Mouse (Mus musculus) CH12.LX (cell line): ENCODE measurements around the gene Duoxa2. TPM values are rescaled to one million over a fixed set of nuclear protein-coding genes. Genes with fewer than 3 reads are reported as not detected.

Source experiments
- DNase-seq: peaks from one replicate; pipeline ENCODE4 v3.0.0-alpha.2; 2013; ENCODE audit errors: extremely low read depth
- H3K27ac ChIP-seq: 2 replicates; pipeline ENCODE4 v1.5.1; 2012; ENCODE audit warnings: low read depth, mild to moderate bottlenecking, control low read depth, moderate library complexity; ENCODE audit not compliant: insufficient read depth
- H3K27me3 ChIP-seq: replicated peaks from 2 replicates; pipeline ENCODE3; 2012; ENCODE audit warnings: inconsistent platforms
- H3K36me3 ChIP-seq, 2 experiments: replicated peaks in 1 of 2; 2 replicates each; pipeline versions ENCODE3 to v1.6.1; 2012; ENCODE audit warnings: inconsistent platforms in 1 of 2, low read length in 1 of 2, mild to moderate bottlenecking in 1 of 2, mixed read lengths in 1 of 2, moderate library complexity in 1 of 2; ENCODE audit not compliant: control insufficient read depth in 1 of 2, insufficient read depth in 1 of 2
- H3K4me1 ChIP-seq, 2 experiments: 2 replicates each; pipeline ENCODE4 v1.6.1; 2012; ENCODE audit warnings: inconsistent platforms in 1 of 2, moderate library complexity in 1 of 2; ENCODE audit not compliant: insufficient read depth in 2 of 2, control insufficient read depth in 1 of 2
- H3K4me2 ChIP-seq: 2 replicates; pipeline ENCODE4 v1.6.1; 2012; ENCODE audit warnings: low read depth, mild to moderate bottlenecking, control low read depth; ENCODE audit not compliant: poor library complexity, insufficient read depth, severe bottlenecking
- H3K4me3 ChIP-seq, 3 experiments: fragments of 150-350 bp in 1 of 3; sonication (generic) in 1 of 3; replicated peaks in 1 of 3; 2 replicates each; pipeline versions ENCODE3 to v1.5.1; 2011 to 2012; ENCODE audit warnings: low read depth in 2 of 3, low read length in 2 of 3, mild to moderate bottlenecking in 2 of 3, moderate library complexity in 2 of 3, control low read depth in 1 of 3, improper control_type of control experiment in 1 of 3, inconsistent platforms in 1 of 3, mixed read lengths in 1 of 3; ENCODE audit not compliant: poor library complexity in 1 of 3
- H3K79me2 ChIP-seq: replicated peaks from 2 replicates; pipeline ENCODE4 v1.6.1; 2012; ENCODE audit warnings: mild to moderate bottlenecking, moderate library complexity; ENCODE audit not compliant: control insufficient read depth, poor library complexity, insufficient read depth, severe bottlenecking; ENCODE audit errors: extremely low read depth
- H3K9ac ChIP-seq: 2 replicates; pipeline ENCODE4 v1.6.1; 2012; ENCODE audit warnings: low read depth, mild to moderate bottlenecking, control low read depth, moderate library complexity; ENCODE audit not compliant: insufficient read depth
- H3K9me3 ChIP-seq: replicated peaks from 2 replicates; pipeline ENCODE3; 2012; ENCODE audit warnings: low read length, inconsistent platforms, mixed read lengths
- BHLHE40 ChIP-seq: IDR thresholded peaks from 2 replicates; pipeline ENCODE4 v1.6.1; 2011; ENCODE audit warnings: mild to moderate bottlenecking, low read depth, low read length, improper control_type of control experiment
- CHD2 ChIP-seq: IDR thresholded peaks from 2 replicates; pipeline ENCODE4 v1.6.1; 2011; ENCODE audit warnings: low read length, improper control_type of control experiment
- CTCF ChIP-seq, 2 experiments: IDR thresholded peaks in 1 of 2; conservative IDR thresholded peaks in 1 of 2; 2 replicates each; pipeline ENCODE4 v1.5.1; 2011 to 2012; ENCODE audit warnings: low read depth in 2 of 2, low read length in 2 of 2, improper control_type of control experiment in 1 of 2, inconsistent platforms in 1 of 2, mild to moderate bottlenecking in 1 of 2, moderate library complexity in 1 of 2
- ELF1 ChIP-seq: IDR thresholded peaks from 2 replicates; pipeline ENCODE4 v1.6.1; 2014; ENCODE audit warnings: low read depth, mild to moderate bottlenecking, inconsistent platforms, low read length, improper control_type of control experiment
- ETS1 ChIP-seq: conservative IDR thresholded peaks from 2 replicates; pipeline ENCODE4 v1.6.1; 2012; ENCODE audit warnings: low read depth, mild to moderate bottlenecking, inconsistent platforms, low read length, improper control_type of control experiment, moderate library complexity
- GABPA ChIP-seq: IDR thresholded peaks from 2 replicates; pipeline ENCODE4 v1.6.1; 2012; ENCODE audit warnings: low read depth, low read length, improper control_type of control experiment, inconsistent platforms; ENCODE audit not compliant: insufficient replicate concordance
- IRF4 ChIP-seq: IDR thresholded peaks from 2 replicates; pipeline ENCODE4 v1.6.1; 2014; ENCODE audit warnings: low read depth, mild to moderate bottlenecking, inconsistent platforms, low read length, improper control_type of control experiment
- JUN ChIP-seq: IDR thresholded peaks from 2 replicates; pipeline ENCODE4 v1.6.1; 2011; ENCODE audit warnings: low read depth, mild to moderate bottlenecking, low read length, improper control_type of control experiment, moderate library complexity; ENCODE audit not compliant: insufficient read depth
- JUND ChIP-seq: conservative IDR thresholded peaks from 2 replicates; pipeline ENCODE4 v1.6.1; 2011; ENCODE audit warnings: low read depth, low read length, improper control_type of control experiment
- MAFK ChIP-seq: IDR thresholded peaks from 2 replicates; pipeline ENCODE4 v1.6.1; 2011; ENCODE audit warnings: low read length, improper control_type of control experiment; ENCODE audit not compliant: insufficient replicate concordance
- MAX ChIP-seq: IDR thresholded peaks from 2 replicates; pipeline ENCODE4 v1.6.1; 2011; ENCODE audit warnings: low read length, improper control_type of control experiment
- MAZ ChIP-seq: IDR thresholded peaks from 2 replicates; pipeline ENCODE4 v1.6.1; 2012; ENCODE audit warnings: low read depth, mild to moderate bottlenecking, inconsistent platforms, low read length, improper control_type of control experiment, moderate library complexity
- MEF2A ChIP-seq: IDR thresholded peaks from 2 replicates; pipeline ENCODE4 v1.6.1; 2014; ENCODE audit warnings: low read depth, mild to moderate bottlenecking, inconsistent platforms, low read length, improper control_type of control experiment, borderline replicate concordance
- MXI1 ChIP-seq: IDR thresholded peaks from 2 replicates; pipeline ENCODE4 v1.6.1; 2011; ENCODE audit warnings: mild to moderate bottlenecking, low read depth, low read length, improper control_type of control experiment
- MYC ChIP-seq: IDR thresholded peaks from 2 replicates; pipeline ENCODE4 v1.6.1; 2011; ENCODE audit warnings: low read depth, mild to moderate bottlenecking, improper control_type of control experiment, low read length
- NELFE ChIP-seq: IDR thresholded peaks from 2 replicates; pipeline ENCODE4 v1.6.1; 2011; ENCODE audit warnings: low read depth, low read length, improper control_type of control experiment
- NRF1 ChIP-seq: IDR thresholded peaks from 2 replicates; pipeline ENCODE4 v1.6.1; 2014; ENCODE audit warnings: low read depth, mild to moderate bottlenecking, inconsistent platforms, low read length, improper control_type of control experiment, moderate library complexity
- RCOR1 ChIP-seq: conservative IDR thresholded peaks from 2 replicates; pipeline ENCODE4 v1.6.1; 2012; ENCODE audit warnings: low read depth, mild to moderate bottlenecking, inconsistent platforms, low read length, improper control_type of control experiment
- SMC3 ChIP-seq: IDR thresholded peaks from 2 replicates; pipeline ENCODE4 v1.6.1; 2011; ENCODE audit warnings: low read depth, low read length, improper control_type of control experiment
- TBP ChIP-seq: conservative IDR thresholded peaks from 2 replicates; pipeline ENCODE4 v1.6.1; 2011; ENCODE audit warnings: low read depth, low read length, improper control_type of control experiment
- UBTF ChIP-seq: IDR thresholded peaks from 2 replicates; pipeline ENCODE4 v1.6.1; 2012; ENCODE audit warnings: low read depth, mild to moderate bottlenecking, inconsistent platforms, low read length, improper control_type of control experiment, moderate library complexity
- USF1 ChIP-seq: IDR thresholded peaks from 2 replicates; pipeline ENCODE4 v1.6.1; 2014; ENCODE audit warnings: low read depth, mild to moderate bottlenecking, inconsistent platforms, low read length, improper control_type of control experiment
- ZC3H11A ChIP-seq: IDR thresholded peaks from 2 replicates; pipeline ENCODE4 v1.6.1; 2012; ENCODE audit warnings: low read depth, mild to moderate bottlenecking, inconsistent platforms, low read length, improper control_type of control experiment
- ZMIZ1 ChIP-seq: IDR thresholded peaks from 2 replicates; pipeline ENCODE4 v1.6.1; 2012; ENCODE audit warnings: low read depth, mild to moderate bottlenecking, inconsistent platforms, low read length, improper control_type of control experiment
- ZNF384 ChIP-seq: IDR thresholded peaks from 2 replicates; pipeline ENCODE4 v1.6.1; 2012; ENCODE audit warnings: low read depth, low read length, improper control_type of control experiment, inconsistent platforms
- dilution Hi-C: fragments of 300-500 bp; cut with MboI; formaldehyde crosslinking; loops from 2 replicates; pipeline ENCODE4 v1.14.3; 2020; ENCODE audit warnings: low sequenced_read_pairs; ENCODE audit not compliant: extremely low pct_unique_long_range_greater_than_20kb, extremely low pct_ligation_motif_present
- in situ Hi-C: fragments of 300-500 bp; cut with MboI; formaldehyde crosslinking; loops from 3 replicates; pipeline ENCODE4 v1.14.3; 2019; ENCODE audit warnings: low sequenced_read_pairs, low pct_ligation_motif_present, low pct_unique_long_range_greater_than_20kb, mixed read lengths
- polyA plus RNA-seq: library from polyadenylated mRNA; unstranded; fragments of >175 nt; gene quantifications from 2 replicates; pipeline ENCODE4 v1.2.1, GENCODE M21; 2012; ENCODE audit warnings: low read depth; ENCODE audit not compliant: insufficient read length
- total RNA-seq, 2 experiments: library from RNA; depleted of rRNA; stranded (reverse); fragments of 300-350 nt in 1 of 2; fragments of >200 nt in 1 of 2; gene quantifications; 2 replicates each; pipeline ENCODE4 v1.2.3; 2012 to 2014

Gene Duoxa2
- total and polyA plus RNA-seq, 3 experiments: not detected

- in situ Hi-C loops (loop anchor here (5.0 kb wide), 1 partner anchor 103 kb away; no protein-coding TSS in a partner anchor), dilution Hi-C loops (no loop called here)
- no peaks in the 10 kb centered on the region for H3K36me3 ChIP-seq
- peaks cover 0 to 2% of the 10 kb centered on the region in 2 experiments; a peak in 1 of 4 replicates for H3K4me1 ChIP-seq
- no peak overlapping the region for H3K27ac ChIP-seq
- H3K4me3 ChIP-seq: no peak overlapping the region
- peaks cover 4% of the 10 kb centered on the region for H3K9me3 ChIP-seq
- peaks cover 9% of the 10 kb centered on the region for H3K27me3 ChIP-seq
- no peak overlapping the region for H3K9ac ChIP-seq
- no peaks in the 10 kb centered on the region for H3K79me2 ChIP-seq
- peak overlapping the region; percentile 7; the same call in 1 of the 2 replicates for H3K4me2 ChIP-seq
- no peak for DNase-seq
- TF ChIP-seq SMC3 (peak; percentile 16; the same call in 1 of the 2 replicates), CTCF (conservative IDR thresholded peaks at IDR 0.05 in 1 of 2, IDR thresholded peaks at IDR 0.05 in 1 of 2; ENCODE audit: low read depth in 2 of 2, low read length in 2 of 2) (peak in 1 of 2 experiments; percentile 39; a peak in 2 of 4 replicates), ELF1 (no peak), JUN (no peak), ZNF384 (no peak), MEF2A (no peak), TBP (no peak), MXI1 (no peak), ETS1 (no peak), GABPA (no peak), MAX (no peak), CHD2 (no peak), RCOR1 (no peak), UBTF (no peak), IRF4 (no peak), ZC3H11A (no peak)
Observed at GRCm38 (mm10) chr2:122294916-122295315, 3.8 kb upstream of the Duoxa2 start.

DNA sequence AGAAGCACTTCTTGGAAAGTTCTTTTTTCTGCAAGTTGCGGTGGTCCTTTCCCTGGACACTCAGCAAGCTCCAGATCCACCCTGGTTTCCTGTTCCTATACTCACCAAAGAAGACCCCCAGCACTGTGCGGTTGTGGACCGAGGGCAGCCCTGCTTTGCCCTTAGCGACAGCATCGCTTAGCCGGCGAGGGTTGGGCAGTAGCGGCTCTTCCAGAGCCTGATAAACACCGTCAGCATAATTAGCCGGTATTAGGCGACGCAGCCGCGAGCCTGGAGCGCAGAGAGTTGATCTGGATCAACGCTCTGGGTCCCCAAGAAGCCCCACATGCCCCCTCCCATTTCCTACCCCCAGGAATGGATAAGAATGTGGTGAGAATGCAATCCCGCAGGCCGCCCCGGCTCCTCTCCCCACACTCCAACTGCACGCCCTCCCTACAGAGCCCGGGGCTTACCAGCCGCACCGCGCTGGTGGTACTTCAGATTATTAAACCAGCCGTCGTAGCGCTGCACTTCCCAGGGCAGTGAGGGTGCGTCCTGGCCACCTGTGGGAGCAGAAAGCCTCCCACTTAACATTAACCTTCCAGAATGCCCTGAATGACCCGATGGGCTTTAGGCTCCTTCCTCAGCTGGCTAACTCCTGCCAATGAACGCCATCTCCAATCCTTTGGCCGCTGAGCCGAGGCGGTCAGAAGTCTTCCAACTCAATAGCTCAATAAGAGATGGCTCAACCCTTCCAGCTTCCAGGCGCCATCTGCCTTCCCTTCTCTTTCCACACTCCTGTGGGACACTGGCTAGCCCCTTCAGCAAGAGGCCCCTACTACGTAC is 1.2 kb upstream of the Duoxa2 start:
- Histone ChIP-seq H3K4me2 (no peak overlapping the region), H3K36me3 (no peaks in the 10 kb centered on the region), H3K9me3 (peaks cover 4% of the 10 kb centered on the region), H3K4me3 (no peak overlapping the region), H3K4me1 (no peaks in the 10 kb centered on the region), H3K27ac (no peak overlapping the region), H3K79me2 (no peaks in the 10 kb centered on the region), H3K9ac (no peak overlapping the region), H3K27me3 (peaks cover 12% of the 10 kb centered on the region)
- dilution Hi-C loops (no loop called here), in situ Hi-C loops (loop anchor here (5.0 kb wide), 1 partner anchor 105 kb away; no protein-coding TSS in a partner anchor)
- no peak for DNase-seq
- TF ChIP-seq CTCF (conservative IDR thresholded peaks at IDR 0.05 in 1 of 2, IDR thresholded peaks at IDR 0.05 in 1 of 2; ENCODE audit: low read depth in 2 of 2, low read length in 2 of 2) (no peak), JUND (no peak), IRF4 (no peak), NELFE (no peak), ETS1 (no peak), UBTF (no peak), USF1 (no peak), ZMIZ1 (no peak), NRF1 (no peak), GABPA (no peak), MYC (no peak), MAZ (no peak), BHLHE40 (no peak), MAFK (no peak), ZC3H11A (no peak)
